Mouse (Mus musculus) liver, postnatal 0 days (tissue): Measurements from ENCODE around the gene Cnpy1. TPM values are rescaled to one million over a fixed set of nuclear protein-coding genes. Genes with fewer than 3 reads are reported as not detected.

Experiments
- ATAC-seq: fragments of 200-750 bp; cut with Nextera tagmentation; 2 replicates; pipeline ENCODE4 v1.8.0; 2017; ENCODE audit warnings: mild to moderate bottlenecking, moderate library complexity
- DNase-seq: peaks from one replicate; pipeline ENCODE4 v3.0.0-alpha.2; 2016
- H3K27ac ChIP-seq: fragments of 300-500 bp; sonication (generic); 2 replicates; pipeline ENCODE4 v1.5.1; 2014; ENCODE audit warnings: antibody characterized with exemption, moderate library complexity, mild to moderate bottlenecking, low read depth
- H3K27me3 ChIP-seq: fragments of 300-500 bp; sonication (generic); 2 replicates; pipeline ENCODE4 v1.6.1; 2014; ENCODE audit warnings: low read length, control low read depth, mixed read lengths; ENCODE audit not compliant: insufficient read depth
- H3K36me3 ChIP-seq: fragments of 300-500 bp; sonication (generic); replicated peaks from 2 replicates; pipeline ENCODE4 v1.6.1; 2014; ENCODE audit warnings: mild to moderate bottlenecking, control low read depth, low read length, moderate library complexity, mixed read lengths; ENCODE audit not compliant: insufficient read depth
- H3K4me1 ChIP-seq: fragments of 300-500 bp; sonication (generic); 2 replicates; pipeline ENCODE4 v1.6.1; 2014; ENCODE audit warnings: antibody characterized with exemption, mild to moderate bottlenecking, control low read depth; ENCODE audit not compliant: insufficient read depth
- H3K4me2 ChIP-seq: fragments of 300-500 bp; sonication (generic); 2 replicates; pipeline ENCODE4 v1.6.1; 2014; ENCODE audit warnings: low read depth, mild to moderate bottlenecking, low read length, moderate library complexity, mixed read lengths
- H3K4me3 ChIP-seq: fragments of 300-500 bp; sonication (generic); 2 replicates; pipeline ENCODE4 v1.5.1; 2014; ENCODE audit warnings: low read depth, low read length
- H3K9ac ChIP-seq: fragments of 300-500 bp; sonication (generic); replicated peaks from 2 replicates; pipeline ENCODE4 v1.6.1; 2014; ENCODE audit warnings: mild to moderate bottlenecking, moderate library complexity
- H3K9me3 ChIP-seq: fragments of 300-500 bp; sonication (generic); 2 replicates; pipeline ENCODE4 v1.6.1; 2016; ENCODE audit warnings: mild to moderate bottlenecking, control low read depth, low read length, mixed read lengths
- CTCF ChIP-seq: sonication (generic); IDR thresholded peaks from 2 replicates; pipeline ENCODE4 v1.5.1; 2016; ENCODE audit warnings: antibody characterized with exemption, low read depth
- EP300 ChIP-seq: IDR thresholded peaks from 2 replicates; pipeline ENCODE4 v1.6.1; 2016; ENCODE audit warnings: antibody characterized with exemption, low read depth, mild to moderate bottlenecking
- WGBS: fragments of 180-500 bp; shearing (Covaris S2); extraction: QIAGEN DNeasy Blood & Tissue Kit; methylation state at CpG from one replicate; pipeline ENCODE4 v1.1.7; 2014; ENCODE audit not compliant: insufficient replicate concordance; 5-methylcytosine and 5-hydroxymethylcytosine counted together
- polyA plus RNA-seq: library from polyadenylated mRNA; unstranded; fragments of >200 nt; fragmentation: Nextera tagmentation; extraction: Ambion mirVana; gene quantifications from 2 replicates; pipeline ENCODE4 v1.2.1, GENCODE M21; 2015

The Cnpy1 gene
- polyA plus RNA-seq, 1 experiment from 2014 or later, result not detected

GRCm38 (mm10) chr5:28206448-28206847 is 39.2 kb downstream of the Cnpy1 start:
- TF ChIP-seq EP300, result no peak
- Histone ChIP-seq H3K9ac (no peak overlapping the region), H3K4me1 (0 out of 2 replicates have a peak, but pooled peaks cover 3% of the 10 kb centered on the region), H3K27me3 (peaks cover 50% of the 10 kb centered on the region), H3K27ac (no peak overlapping the region), H3K36me3 (no peaks in the 10 kb centered on the region), H3K4me3 (no peak overlapping the region), H3K9me3 (no peaks in the 10 kb centered on the region), H3K4me2 (no peak overlapping the region)
- ATAC-seq (no peak), DNase-seq (no peak)
- WGBS, result 31% methylated on average over 4 of the region's 4 CpGs

GRCm38 (mm10) chr5:28204678-28205077 is 40.9 kb downstream of the Cnpy1 start:
- Histone ChIP-seq H3K9me3 (no peaks in the 10 kb centered on the region), H3K27me3 (peaks cover 33% of the 10 kb centered on the region), H3K4me1 (0 out of 2 replicates have a peak, but pooled peaks cover 2% of the 10 kb centered on the region), H3K9ac (no peak overlapping the region), H3K27ac (no peak overlapping the region), H3K4me3 (no peak overlapping the region), H3K36me3 (no peaks in the 10 kb centered on the region), H3K4me2 (no peak overlapping the region)
- DNase-seq, result no peak
- TF ChIP-seq CTCF (no peak), EP300 (no peak)
- no peak for ATAC-seq
- 58% methylated on average over 2 of the region's 2 CpGs for WGBS

- no peaks in the 10 kb centered on the region for H3K4me1 ChIP-seq
- no peak overlapping the region for H3K27ac ChIP-seq
- DNase-seq, result no peak
- TF ChIP-seq EP300, result no peak
- no peak for TF ChIP-seq CTCF
- no peak overlapping the region for H3K4me3 ChIP-seq
- no peak for ATAC-seq
- H3K27me3 ChIP-seq, result peaks cover 20% of the 10 kb centered on the region
- no peaks in the 10 kb centered on the region for H3K9me3 ChIP-seq
- WGBS, result 64% methylated on average over 6 of the region's 6 CpGs
- no peak overlapping the region for H3K9ac ChIP-seq
- no peak overlapping the region for H3K4me2 ChIP-seq
- no peaks in the 10 kb centered on the region for H3K36me3 ChIP-seq
Measured at GRCm38 (mm10) chr5:28203086-28203485, 42.5 kb downstream of the Cnpy1 start.

GRCm38 (mm10) chr5:28199089-28199873 is 46.3 kb downstream of the Cnpy1 start:
- H3K4me1 ChIP-seq, result no peaks in the 10 kb centered on the region
- H3K4me2 ChIP-seq, result no peak overlapping the region
- DNase-seq (no peak), ATAC-seq (no peak)
- H3K36me3 ChIP-seq, result no peaks in the 10 kb centered on the region
- no peaks in the 10 kb centered on the region for H3K9me3 ChIP-seq
- WGBS, result 42% methylated on average over 7 of the region's 7 CpGs
- peaks cover 10% of the 10 kb centered on the region for H3K27me3 ChIP-seq
- H3K27ac ChIP-seq, result no peak overlapping the region
- H3K4me3 ChIP-seq, result no peak overlapping the region
- no peak overlapping the region for H3K9ac ChIP-seq
- TF ChIP-seq EP300, result no peak
- TF ChIP-seq CTCF, result no peak

GRCm38 (mm10) chr5:28195473-28195872 is 50.1 kb downstream of the Cnpy1 start:
- ATAC-seq, result no peak
- WGBS, result 49% methylated on average over 2 of the region's 2 CpGs
- TF ChIP-seq CTCF, result no peak
- no peak for TF ChIP-seq EP300

GRCm38 (mm10) chr5:28192099-28192454 is 53.5 kb downstream of the Cnpy1 start:
- TF ChIP-seq EP300, result no peak
- no peak for TF ChIP-seq CTCF
- ATAC-seq (no peak), DNase-seq (no peak)
- H3K9me3 ChIP-seq, result no peaks in the 10 kb centered on the region
- no peak overlapping the region for H3K27ac ChIP-seq
- H3K9ac ChIP-seq, result no peak overlapping the region
- no peak overlapping the region for H3K4me2 ChIP-seq
- 51% methylated on average over 4 of the region's 4 CpGs for WGBS
- H3K4me1 ChIP-seq, result no peaks in the 10 kb centered on the region
- H3K4me3 ChIP-seq, result no peak overlapping the region
- H3K36me3 ChIP-seq, result no peaks in the 10 kb centered on the region
- H3K27me3 ChIP-seq, result peaks cover 10% of the 10 kb centered on the region; the same call in 1 of the 2 replicates

More at GRCm38 (mm10) chr5:28195473-28195872, 50.1 kb downstream of the Cnpy1 start:
- H3K9ac ChIP-seq, result no peak overlapping the region
- no peaks in the 10 kb centered on the region for H3K36me3 ChIP-seq
- H3K4me3 ChIP-seq, result no peak overlapping the region
- no peak overlapping the region for H3K4me2 ChIP-seq
- H3K27me3 ChIP-seq, result peaks cover 11% of the 10 kb centered on the region; the same call in 1 of the 2 replicates
- no peaks in the 10 kb centered on the region for H3K9me3 ChIP-seq
- H3K4me1 ChIP-seq, result no peaks in the 10 kb centered on the region
- no peak overlapping the region for H3K27ac ChIP-seq
- no peak for DNase-seq
